Mouse (Mus musculus): ENCODE data around the gene Cers6. TPM values are rescaled to one million over a fixed set of nuclear protein-coding genes. Genes with fewer than 3 reads are reported as not detected.
A peak's percentile ranks its signal among the peaks of the same experiment; 100 is the strongest.

The Cers6 gene
- polyA plus RNA-seq, 1 experiment from 2014 or later: 28.3 TPM

DNA sequence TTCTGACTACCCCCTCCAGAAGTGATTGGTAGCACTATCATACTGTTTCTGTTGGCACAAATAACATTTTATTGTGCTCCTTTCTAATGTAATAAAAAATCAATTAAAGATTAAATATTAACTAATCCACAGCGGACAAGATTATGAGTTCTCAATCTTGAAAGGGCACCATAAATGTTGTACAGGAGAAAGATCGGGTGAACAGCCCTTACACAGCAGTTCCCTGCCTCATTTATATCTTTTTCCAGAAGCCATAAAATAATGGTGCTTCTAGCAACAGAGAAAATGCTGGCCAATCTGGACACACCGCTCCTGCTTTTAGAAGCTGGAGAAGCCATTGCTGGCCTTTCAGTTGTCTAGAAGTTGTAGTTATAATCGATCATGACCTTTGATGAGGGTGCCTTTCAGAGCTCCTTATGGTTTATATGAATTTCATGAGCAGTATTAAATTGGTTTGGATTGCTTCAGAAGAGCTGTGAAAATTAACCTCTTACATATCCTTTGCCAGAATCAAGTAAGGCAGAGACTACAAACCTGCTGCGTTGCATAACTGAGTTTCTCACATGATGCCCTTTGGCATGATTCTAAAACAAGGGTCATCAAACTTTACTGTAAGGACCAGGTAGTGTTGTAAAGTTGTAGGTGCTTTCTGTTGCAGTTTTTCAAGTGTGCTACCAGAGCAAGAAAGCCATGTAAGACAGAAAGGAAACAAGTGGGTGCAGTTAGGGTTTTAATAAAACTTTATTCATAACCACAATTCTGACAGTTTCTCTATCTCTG, 200.9 kb downstream of the Cers6 start:
- no peak for ATAC-seq (ENCODE audit: low FRiP score, low read depth)
- WGBS: 84% methylated on average over 5 of the region's 5 CpGs
- no peak overlapping the region for H3K4me3 ChIP-seq
- H3K9ac ChIP-seq: no peak overlapping the region
- H3K4me2 ChIP-seq (replicated peaks): no peak overlapping the region
- H3K36me3 ChIP-seq: peaks cover 3% of the 10 kb centered on the region; the same call in 1 of the 2 replicates
- H3K27me3 ChIP-seq: no peaks in the 10 kb centered on the region
- peaks cover 7% of the 10 kb centered on the region; the same call in 1 of the 2 replicates for H3K9me3 ChIP-seq
- H3K27ac ChIP-seq: no peak overlapping the region
- no peaks in the 10 kb centered on the region for H3K4me1 ChIP-seq

DNA sequence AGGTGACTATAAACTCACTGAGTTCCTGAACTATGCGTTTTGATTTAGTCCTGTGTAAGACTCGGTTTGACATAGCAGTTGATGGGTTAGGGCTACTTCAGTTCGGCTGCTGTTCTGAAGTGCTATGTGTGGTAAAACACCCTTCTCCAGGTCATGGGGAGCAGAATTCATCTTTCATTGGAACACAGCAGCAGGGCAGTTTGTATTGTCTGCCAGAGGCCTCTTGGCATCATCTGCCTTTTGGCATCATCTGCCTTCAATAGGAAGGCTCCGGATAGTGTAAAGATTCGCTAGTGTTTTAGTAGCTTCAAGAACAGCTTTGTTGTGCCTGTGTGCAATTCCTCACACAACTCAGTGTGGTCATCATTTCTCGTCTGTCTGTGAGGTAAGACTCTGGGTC, 203.5 kb downstream of the Cers6 start:
- ATAC-seq (ENCODE audit: low FRiP score, low read depth): no peak
- WGBS: 91% methylated on average over 6 of the region's 6 CpGs

DNA sequence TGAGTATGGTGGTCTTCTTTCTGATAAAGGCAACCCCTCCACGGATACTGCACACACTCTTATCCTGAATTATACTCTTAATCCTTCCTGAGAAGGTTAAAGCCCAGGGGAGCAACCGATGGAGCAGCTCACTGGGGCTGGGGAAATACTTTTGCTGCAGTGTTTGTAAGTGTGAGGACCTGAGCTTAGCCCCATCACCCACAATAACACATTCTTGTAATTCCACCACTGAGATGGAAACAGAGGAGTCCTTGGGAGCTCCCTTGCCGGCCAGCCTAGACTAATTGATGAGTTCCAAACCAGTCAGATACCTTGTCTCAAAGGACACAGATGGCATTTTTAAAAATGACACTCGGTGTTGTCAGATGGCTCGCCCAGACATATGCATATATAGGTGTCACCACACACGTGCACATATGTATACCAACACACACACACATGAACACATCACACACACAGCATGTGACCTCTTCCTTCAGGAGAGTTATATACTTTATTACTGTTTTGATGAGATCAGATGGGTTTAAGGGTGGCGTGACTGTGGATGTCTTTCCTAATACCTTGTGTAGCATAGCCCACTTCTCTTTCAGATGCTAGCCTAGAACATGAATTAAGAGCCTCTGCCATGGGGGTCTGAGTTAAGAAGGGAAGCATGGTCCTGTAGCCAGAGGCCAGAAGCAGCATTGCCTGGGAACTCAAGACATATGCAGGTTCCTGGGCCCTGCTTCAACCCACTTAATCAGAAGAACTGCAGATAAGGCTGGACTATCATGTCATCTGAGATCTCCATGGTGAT, 210.4 kb downstream of the Cers6 start:
- Histone ChIP-seq H3K27me3 (no peaks in the 10 kb centered on the region), H3K4me2 (replicated peaks) (no peak overlapping the region), H3K36me3 (no peaks in the 10 kb centered on the region), H3K9me3 (no peaks in the 10 kb centered on the region), H3K9ac (no peak overlapping the region), H3K4me1 (peaks cover 7% of the 10 kb centered on the region; the same call in 1 of the 2 replicates), H3K4me3 (no peak overlapping the region), H3K27ac (no peak overlapping the region)
- 68% methylated on average over 7 of the region's 7 CpGs for WGBS
- no peak for ATAC-seq (ENCODE audit: low FRiP score, low read depth)

More for the DNA sequence above, 203.5 kb downstream of the Cers6 start:
- Histone ChIP-seq H3K4me1 (no peaks in the 10 kb centered on the region), H3K4me2 (replicated peaks) (no peak overlapping the region), H3K27me3 (no peaks in the 10 kb centered on the region), H3K9ac (no peak overlapping the region), H3K9me3 (peaks cover 7% of the 10 kb centered on the region; the same call in 1 of the 2 replicates), H3K27ac (no peak overlapping the region), H3K4me3 (no peak overlapping the region), H3K36me3 (peaks cover 3% of the 10 kb centered on the region; the same call in 1 of the 2 replicates)

DNA sequence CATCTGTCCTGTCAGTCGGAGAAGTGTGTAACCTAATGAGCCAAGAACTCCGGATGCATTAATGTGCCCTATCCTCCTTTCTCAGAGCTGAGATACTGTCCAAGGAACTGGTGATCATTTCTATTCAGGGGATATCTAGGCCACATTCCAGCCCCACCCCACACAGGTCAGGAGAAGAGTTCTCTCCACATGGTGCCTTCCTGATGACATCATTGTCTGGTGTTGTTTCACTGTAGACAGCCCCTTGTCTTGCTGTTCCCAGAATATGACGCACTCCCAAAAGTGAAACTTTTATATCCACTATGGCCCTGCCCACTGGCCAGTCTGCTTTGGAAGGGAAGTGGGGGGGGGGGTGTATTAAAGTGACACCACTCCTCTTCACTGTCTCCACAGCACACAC, 215.9 kb downstream of the Cers6 start:
- Histone ChIP-seq H3K4me3 (no peak overlapping the region), H3K9me3 (no peaks in the 10 kb centered on the region), H3K27me3 (no peaks in the 10 kb centered on the region), H3K36me3 (no peaks in the 10 kb centered on the region; the same call in 1 of the 2 replicates), H3K4me1 (peaks cover 12% of the 10 kb centered on the region; the same call in 1 of the 2 replicates), H3K27ac (no peak overlapping the region), H3K4me2 (replicated peaks) (no peak overlapping the region), H3K9ac (no peak overlapping the region)
- no peak for ATAC-seq (ENCODE audit: low FRiP score, low read depth)
- 78% methylated on average over 3 of the region's 3 CpGs for WGBS

DNA sequence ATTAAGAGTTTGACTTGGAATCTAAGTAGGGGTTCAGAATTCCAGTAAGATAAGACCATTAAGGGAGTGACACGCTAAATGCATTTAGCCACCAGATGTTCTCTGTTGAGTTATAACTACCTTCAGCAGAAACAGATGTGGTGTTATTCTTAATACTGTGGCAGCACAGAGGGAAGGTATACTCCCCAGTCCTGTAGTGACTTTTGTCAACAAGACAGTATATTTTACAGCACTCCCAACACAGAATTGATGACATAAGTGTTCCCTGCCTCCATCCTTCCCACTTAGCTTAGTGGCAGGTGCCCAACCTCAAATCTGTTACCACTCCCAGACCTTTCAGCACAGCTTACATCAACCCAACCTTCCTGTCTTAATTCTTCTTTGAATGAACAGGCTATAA, 219.5 kb downstream of the Cers6 start:
- H3K4me1 ChIP-seq: peaks cover 20% of the 10 kb centered on the region; the same call in 1 of the 2 replicates
- H3K9ac ChIP-seq: no peak overlapping the region
- 20% methylated on average over 1 of the region's 1 CpGs for WGBS
- no peak overlapping the region for H3K27ac ChIP-seq
- no peak overlapping the region for H3K4me2 ChIP-seq (replicated peaks)
- H3K9me3 ChIP-seq: no peaks in the 10 kb centered on the region
- ATAC-seq (ENCODE audit: low FRiP score, low read depth): no peak
- no peaks in the 10 kb centered on the region; the same call in 1 of the 2 replicates for H3K36me3 ChIP-seq
- no peaks in the 10 kb centered on the region for H3K27me3 ChIP-seq
- H3K4me3 ChIP-seq: no peak overlapping the region

DNA sequence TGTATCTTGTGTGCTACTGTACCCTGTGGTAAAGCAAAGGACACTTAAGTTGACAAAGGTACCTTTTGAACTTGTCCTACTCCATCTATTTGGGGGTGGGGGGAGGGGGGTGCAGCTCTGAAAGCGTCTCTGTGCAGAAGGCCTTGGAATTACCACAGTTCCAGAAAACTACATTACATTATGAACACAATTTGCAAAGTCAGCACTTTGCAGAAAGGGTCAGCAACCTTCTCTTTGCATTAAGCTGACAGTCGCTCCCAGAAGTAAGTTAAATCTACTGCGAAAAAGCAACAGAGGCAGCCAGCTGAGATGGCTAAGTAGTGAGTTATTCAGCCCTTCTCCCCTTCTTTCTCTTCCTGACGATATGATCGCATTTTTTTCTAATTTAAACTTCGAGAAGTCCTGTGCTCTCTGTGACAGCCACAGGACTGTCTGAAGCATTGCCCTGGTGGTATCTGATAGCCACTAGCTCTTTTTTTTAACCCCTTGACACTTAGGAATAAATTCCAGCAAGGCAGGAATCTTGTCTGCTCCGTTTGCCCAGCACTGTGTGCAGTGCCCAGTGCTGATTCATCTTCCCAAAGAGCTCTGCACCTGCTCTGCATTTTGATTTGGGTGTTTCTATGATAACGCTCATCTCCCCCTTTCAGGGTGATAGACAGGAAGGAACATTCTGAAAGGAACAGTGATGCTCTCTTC, 221.4 kb downstream of the Cers6 start:
- Histone ChIP-seq H3K9me3 (no peaks in the 10 kb centered on the region), H3K27me3 (no peaks in the 10 kb centered on the region), H3K9ac (no peak overlapping the region), H3K4me3 (no peak overlapping the region), H3K27ac (no peak overlapping the region), H3K4me1 (peaks cover 25% of the 10 kb centered on the region; the same call in 1 of the 2 replicates), H3K4me2 (replicated peaks) (no peak overlapping the region), H3K36me3 (peaks cover under 1% of the 10 kb centered on the region; the same call in 1 of the 2 replicates)
- WGBS: 66% methylated on average over 8 of the region's 8 CpGs
- ATAC-seq (ENCODE audit: low FRiP score, low read depth): no peak

DNA sequence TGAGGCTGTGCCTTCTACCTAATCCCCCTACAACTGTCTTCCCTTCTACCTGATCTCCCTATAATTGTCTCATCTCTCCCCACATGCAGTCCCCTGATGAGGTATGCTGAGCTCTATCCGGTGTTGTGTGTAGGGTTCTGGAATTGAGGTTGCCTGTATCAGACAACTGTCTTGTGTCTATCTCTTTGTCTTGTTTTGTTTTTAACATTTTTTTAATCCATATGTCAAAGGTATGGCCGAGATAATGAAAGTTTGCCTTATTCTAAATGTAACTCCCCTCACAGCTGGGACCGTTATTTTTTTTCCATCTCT, 221.9 kb downstream of the Cers6 start:
- Histone ChIP-seq H3K9me3 (no peaks in the 10 kb centered on the region), H3K4me3 (no peak overlapping the region), H3K9ac (no peak overlapping the region), H3K4me1 (peaks cover 25% of the 10 kb centered on the region; the same call in 1 of the 2 replicates), H3K4me2 (replicated peaks) (no peak overlapping the region), H3K27ac (no peak overlapping the region), H3K27me3 (no peaks in the 10 kb centered on the region), H3K36me3 (peaks cover 5% of the 10 kb centered on the region; the same call in 1 of the 2 replicates)
- no peak for ATAC-seq (ENCODE audit: low FRiP score, low read depth)
- whole genome bisulfite sequencing: 90% methylated on average over 3 of the region's 3 CpGs

DNA sequence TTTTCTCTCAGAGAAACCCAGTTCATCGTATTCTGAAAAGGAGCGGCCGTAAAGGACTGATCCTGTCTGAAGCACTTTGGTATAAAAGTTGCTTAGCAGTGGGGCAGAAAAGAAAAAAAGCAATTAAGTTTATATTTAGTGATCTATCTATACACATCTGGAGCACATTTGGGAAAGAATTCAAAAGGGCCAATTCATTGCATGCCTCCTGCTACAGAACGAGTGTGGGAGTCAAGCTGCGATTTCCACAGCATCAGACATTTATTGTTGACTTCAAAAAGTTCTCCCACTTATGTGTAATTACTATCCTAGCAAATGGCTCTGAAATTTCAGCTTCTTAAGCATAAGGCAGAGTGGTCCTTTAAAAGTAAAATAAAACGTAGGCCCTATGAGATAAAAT, 223.2 kb downstream of the Cers6 start:
- 0 out of 2 replicates have a peak, but pooled peaks have one; percentile 28 for ATAC-seq (ENCODE audit: low FRiP score, low read depth)
- H3K36me3 ChIP-seq: peaks cover 5% of the 10 kb centered on the region; the same call in 1 of the 2 replicates
- no peaks in the 10 kb centered on the region for H3K9me3 ChIP-seq
- 32% methylated on average over 6 of the region's 6 CpGs for WGBS
- H3K4me3 ChIP-seq: no peak overlapping the region
- H3K4me2 ChIP-seq (replicated peaks): no peak overlapping the region
- H3K9ac ChIP-seq: no peak overlapping the region
- H3K27me3 ChIP-seq: no peaks in the 10 kb centered on the region
- H3K27ac ChIP-seq: peak overlapping the region; percentile 10; the same call in 1 of the 2 replicates
- peaks cover 25% of the 10 kb centered on the region; the same call in 1 of the 2 replicates for H3K4me1 ChIP-seq

DNA sequence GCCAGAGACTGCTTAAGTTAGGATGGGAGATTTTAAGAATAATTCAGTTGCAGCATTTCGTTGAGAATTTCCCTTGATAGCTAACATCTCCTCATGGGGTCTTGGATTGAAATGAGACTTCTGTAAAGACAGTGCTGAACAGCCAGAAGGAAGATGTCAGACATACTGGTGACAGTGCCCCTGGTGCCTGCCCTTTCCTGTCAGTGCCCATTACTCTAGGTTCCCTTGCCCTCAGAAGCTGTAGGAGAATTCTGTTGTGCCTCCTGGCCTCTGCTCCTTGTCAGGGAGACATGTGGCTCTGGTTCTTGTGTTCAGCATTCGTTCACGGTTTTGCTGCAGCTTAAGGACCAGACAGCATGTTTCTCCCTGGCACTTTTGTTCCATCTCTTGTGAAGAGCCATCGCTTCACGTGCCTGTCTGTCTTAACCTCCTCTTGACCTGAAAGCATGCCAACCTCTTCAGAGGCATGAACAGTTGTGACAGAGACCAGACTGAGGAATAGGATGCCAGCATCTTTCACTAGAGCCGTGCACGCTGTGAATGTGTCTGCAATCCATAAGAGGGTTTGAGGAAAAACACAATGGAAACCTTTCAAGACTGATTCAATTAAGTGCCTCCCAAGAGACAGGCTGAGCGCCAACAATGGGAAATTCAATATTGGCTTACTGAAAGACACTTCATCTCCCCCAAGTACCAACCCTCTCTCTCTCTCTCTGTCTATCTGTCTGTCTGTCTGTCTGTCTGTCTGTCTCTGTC, 225.4 kb downstream of the Cers6 start:
- Histone ChIP-seq H3K4me1 (peaks cover 20% of the 10 kb centered on the region; the same call in 1 of the 2 replicates), H3K9me3 (no peaks in the 10 kb centered on the region), H3K36me3 (0 out of 2 replicates have a peak, but pooled peaks cover 5% of the 10 kb centered on the region), H3K27ac (no peak overlapping the region), H3K4me3 (no peak overlapping the region), H3K27me3 (no peaks in the 10 kb centered on the region), H3K9ac (no peak overlapping the region), H3K4me2 (replicated peaks) (no peak overlapping the region)
- no peak for ATAC-seq (ENCODE audit: low FRiP score, low read depth)
- 72% methylated on average over 8 of the region's 8 CpGs for WGBS

DNA sequence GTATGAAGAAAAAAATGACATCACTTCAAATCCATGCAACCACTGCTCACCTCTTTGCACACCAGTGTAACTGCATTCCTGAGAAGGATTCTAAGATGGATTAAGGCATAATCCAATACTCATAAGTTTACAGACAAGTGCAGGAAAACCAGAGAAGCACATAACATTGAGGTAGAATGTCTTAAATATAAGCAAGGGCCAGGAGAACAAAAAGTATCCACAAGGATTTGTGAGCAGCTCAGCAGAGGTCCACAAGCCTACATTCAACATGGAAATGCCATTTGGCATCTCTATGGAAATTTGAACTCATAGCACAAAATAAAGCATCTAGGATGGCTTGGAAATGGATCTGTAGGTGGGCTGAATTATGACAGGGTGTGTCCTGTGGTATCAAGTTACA, 234.6 kb downstream of the Cers6 start:
- Histone ChIP-seq H3K36me3 (no peaks in the 10 kb centered on the region), H3K4me2 (replicated peaks) (no peak overlapping the region), H3K9ac (no peak overlapping the region), H3K9me3 (no peaks in the 10 kb centered on the region), H3K27me3 (no peaks in the 10 kb centered on the region), H3K4me3 (no peak overlapping the region), H3K27ac (no peak overlapping the region), H3K4me1 (no peaks in the 10 kb centered on the region)
- no peak for ATAC-seq (ENCODE audit: low FRiP score, low read depth)

DNA sequence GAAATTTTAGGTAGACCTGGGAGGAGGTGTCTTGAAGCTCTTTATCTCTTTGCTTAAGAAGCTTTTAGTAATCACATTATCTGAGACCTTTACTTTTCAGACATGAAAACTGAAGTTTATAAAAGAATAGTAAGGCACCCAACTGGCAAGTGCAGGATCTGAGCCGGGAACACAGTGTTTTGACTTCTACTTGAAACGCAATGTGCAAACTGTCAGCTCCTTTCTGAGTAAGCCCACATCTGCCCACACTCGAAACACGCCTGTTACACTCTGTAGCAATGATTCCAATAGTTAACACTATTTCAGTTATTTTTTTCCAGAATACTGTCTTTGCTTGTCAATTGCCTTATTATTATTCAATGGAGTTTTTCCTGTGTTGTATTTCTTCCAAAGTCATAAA, 235.6 kb downstream of the Cers6 start:
- no peak overlapping the region for H3K9ac ChIP-seq
- H3K4me2 ChIP-seq (replicated peaks): no peak overlapping the region
- H3K9me3 ChIP-seq: no peaks in the 10 kb centered on the region
- H3K4me1 ChIP-seq: no peaks in the 10 kb centered on the region
- ATAC-seq (ENCODE audit: low FRiP score, low read depth): no peak
- 87% methylated on average over 4 of the region's 4 CpGs for WGBS
- H3K36me3 ChIP-seq: no peaks in the 10 kb centered on the region
- H3K27ac ChIP-seq: no peak overlapping the region
- H3K4me3 ChIP-seq: no peak overlapping the region
- no peaks in the 10 kb centered on the region for H3K27me3 ChIP-seq

Data from limb, embryonic 13.5 days (tissue).